Mouse (Mus musculus) macrophage (primary cell): Measurements from ENCODE around the gene Bcl11a. TPM values are rescaled to one million over a fixed set of nuclear protein-coding genes. Genes with fewer than 3 reads are reported as not detected.

Experiments used
- H3K27ac ChIP-seq: fragments of 350-480 bp; formaldehyde crosslinking; 2 replicates; pipeline ENCODE4 v1.9.0; 2021
- H3K36me3 ChIP-seq: fragments of 350-480 bp; formaldehyde crosslinking; 2 replicates; pipeline ENCODE4 v1.9.0; 2021; ENCODE audit errors: inconsistent target
- H3K4me3 ChIP-seq: fragments of 350-480 bp; formaldehyde crosslinking; 2 replicates; pipeline ENCODE4 v1.9.0; 2021; ENCODE audit errors: inconsistent target
- H3K79me2 ChIP-seq: fragments of 350-480 bp; formaldehyde crosslinking; 2 replicates; pipeline ENCODE4 v1.9.0; 2021; ENCODE audit errors: inconsistent target
- WGBS: methylation state at CpG from one replicate; pipeline ENCODE4 v1.1.7; 2026; ENCODE audit warnings: inconsistent platforms; ENCODE audit not compliant: missing documents; 5-methylcytosine and 5-hydroxymethylcytosine counted together
- polyA plus RNA-seq: library from polyadenylated mRNA; stranded (reverse); fragments of 250-400 nt; gene quantifications from 3 replicates; pipeline ENCODE4 v1.2.4, GENCODE M21; 2018; ENCODE audit warnings: inconsistent platforms

The Bcl11a gene
- polyA plus RNA-seq, 1 experiment from 2014 or later: 0.32 TPM

DNA sequence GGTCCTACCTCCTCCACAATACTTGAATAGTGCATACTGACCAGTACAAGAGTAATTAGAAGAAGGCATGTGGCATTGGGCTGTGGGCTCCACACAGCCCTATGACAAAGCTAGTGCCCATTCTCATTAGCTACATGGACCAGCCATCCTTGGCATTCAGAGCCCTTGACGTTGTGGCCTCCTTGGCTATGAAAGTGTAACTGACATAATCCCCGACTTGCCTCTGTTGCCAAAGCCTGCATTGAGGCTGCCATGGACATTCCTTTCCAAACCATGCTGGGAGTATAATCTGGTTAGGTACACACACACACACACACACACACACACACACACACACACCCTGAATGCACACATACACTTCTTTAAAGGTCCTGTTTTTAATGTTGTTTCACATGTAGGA is 81.8 kb downstream of the Bcl11a start:
- 100% methylated on average over 2 of the region's 2 CpGs for WGBS
- no peak overlapping the region for H3K27ac ChIP-seq
- no peaks in the 10 kb centered on the region for H3K79me2 ChIP-seq
- H3K36me3 ChIP-seq: no peaks in the 10 kb centered on the region
- H3K4me3 ChIP-seq: no peak overlapping the region

DNA sequence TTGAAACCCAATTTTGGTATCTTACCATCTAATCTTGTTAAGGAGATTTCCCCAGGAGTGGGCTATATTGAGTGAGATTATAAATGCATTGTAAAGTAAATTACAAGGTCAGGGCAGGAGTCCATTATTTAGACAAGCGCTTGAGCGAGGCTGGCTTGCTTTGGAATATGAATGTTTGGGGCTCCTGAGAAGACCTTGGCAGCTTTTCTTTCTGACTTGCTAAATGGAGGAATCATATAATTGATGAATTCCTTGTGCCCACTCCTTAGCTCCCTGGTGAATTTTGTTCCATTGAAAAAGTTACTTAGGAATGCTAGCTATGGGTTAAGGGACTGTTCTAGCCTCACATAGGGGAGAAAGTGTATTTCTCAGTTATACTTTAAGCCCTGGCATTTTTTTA is 83.6 kb downstream of the Bcl11a start:
- Histone ChIP-seq H3K79me2 (no peaks in the 10 kb centered on the region), H3K36me3 (no peaks in the 10 kb centered on the region), H3K4me3 (no peak overlapping the region), H3K27ac (no peak overlapping the region)
- 97% methylated on average over 2 of the region's 2 CpGs for WGBS

GRCm38 (mm10) chr11:24162056-24162455 is 84.2 kb downstream of the Bcl11a start:
- WGBS: 38% methylated on average over 7 of the region's 7 CpGs
- Histone ChIP-seq H3K36me3 (no peaks in the 10 kb centered on the region), H3K4me3 (no peak overlapping the region), H3K27ac (no peak overlapping the region), H3K79me2 (no peaks in the 10 kb centered on the region)

DNA sequence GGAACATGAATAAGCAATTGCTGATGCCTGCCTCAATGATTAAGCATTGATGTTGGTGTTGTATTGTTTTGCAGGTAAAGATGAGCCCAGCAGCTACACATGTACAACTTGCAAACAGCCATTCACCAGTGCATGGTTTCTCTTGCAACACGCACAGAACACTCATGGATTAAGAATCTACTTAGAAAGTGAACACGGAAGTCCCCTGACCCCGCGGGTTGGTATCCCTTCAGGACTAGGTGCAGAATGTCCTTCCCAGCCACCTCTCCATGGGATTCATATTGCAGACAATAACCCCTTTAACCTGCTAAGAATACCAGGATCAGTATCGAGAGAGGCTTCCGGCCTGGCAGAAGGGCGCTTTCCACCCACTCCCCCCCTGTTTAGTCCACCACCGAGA is 85.2 kb downstream of the Bcl11a start:
- 97% methylated on average over 8 of the region's 8 CpGs for WGBS
- no peaks in the 10 kb centered on the region for H3K36me3 ChIP-seq

GRCm38 (mm10) chr11:24164065-24164464 is 86.2 kb downstream of the Bcl11a start:
- WGBS: 97% methylated on average over 26 of the region's 26 CpGs
- no peak overlapping the region for H3K27ac ChIP-seq
- H3K4me3 ChIP-seq: no peak overlapping the region
- H3K79me2 ChIP-seq: no peaks in the 10 kb centered on the region
- H3K36me3 ChIP-seq: no peaks in the 10 kb centered on the region

More for the DNA sequence above, 85.2 kb downstream of the Bcl11a start:
- Histone ChIP-seq H3K79me2 (no peaks in the 10 kb centered on the region), H3K4me3 (no peak overlapping the region), H3K27ac (no peak overlapping the region)

DNA sequence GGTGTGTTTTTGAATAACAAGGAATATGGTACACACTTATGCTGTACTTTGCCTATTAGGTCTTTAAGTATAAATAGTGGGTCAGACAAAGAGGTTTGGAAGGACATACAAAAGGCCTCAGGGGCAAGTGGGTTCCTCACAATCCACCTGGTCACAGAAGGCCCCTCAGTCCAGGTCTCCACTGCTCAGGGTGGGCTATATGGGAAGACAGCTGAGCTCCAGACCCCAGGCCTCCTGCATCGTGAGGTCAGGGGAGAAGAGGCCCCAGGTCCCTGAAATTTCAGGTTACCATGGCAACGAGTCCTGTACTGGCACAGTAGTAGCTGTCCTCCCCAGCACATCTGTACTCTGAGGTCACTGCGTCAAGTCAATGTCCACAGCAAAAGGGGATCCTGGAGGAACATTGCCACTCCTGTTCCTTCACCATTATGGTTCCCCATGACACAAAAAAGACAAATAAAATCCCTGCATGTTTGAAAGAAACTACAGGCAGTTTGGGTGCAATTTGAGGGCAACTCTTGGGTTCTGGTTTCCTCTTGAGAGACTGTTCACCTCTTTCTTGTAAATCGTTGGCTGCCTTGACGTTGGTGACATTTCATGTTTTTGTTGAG is 93.9 kb downstream of the Bcl11a start:
- no peaks in the 10 kb centered on the region for H3K36me3 ChIP-seq

DNA sequence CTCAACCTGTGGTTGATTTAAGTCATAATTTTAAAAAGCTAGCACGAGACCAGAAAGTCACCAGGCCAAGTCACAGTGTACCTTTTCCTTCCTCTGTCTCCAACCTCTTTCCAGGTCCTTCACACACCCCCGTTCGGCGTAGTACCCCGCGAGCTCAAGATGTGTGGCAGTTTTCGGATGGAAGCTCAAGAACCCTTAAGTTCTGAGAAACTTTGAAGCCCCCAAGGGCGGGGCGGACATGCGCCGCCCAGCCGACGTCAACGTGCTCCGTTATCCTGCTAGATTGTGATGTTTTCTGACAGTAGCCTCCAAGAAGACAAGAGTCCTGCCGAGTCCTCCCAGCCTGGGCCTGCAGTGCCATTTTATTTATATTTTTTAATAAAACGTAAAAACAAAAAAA is 94.7 kb downstream of the Bcl11a start:
- no peaks in the 10 kb centered on the region for H3K79me2 ChIP-seq
- WGBS: 93% methylated on average over 17 of the region's 17 CpGs

More for the DNA sequence above, 93.9 kb downstream of the Bcl11a start:
- Histone ChIP-seq H3K27ac (no peak overlapping the region), H3K79me2 (no peaks in the 10 kb centered on the region), H3K4me3 (no peak overlapping the region)
- 86% methylated on average over 5 of the region's 5 CpGs for WGBS

GRCm38 (mm10) chr11:24174161-24174792 is 96.4 kb downstream of the Bcl11a start:
- no peaks in the 10 kb centered on the region for H3K36me3 ChIP-seq
- no peak overlapping the region for H3K4me3 ChIP-seq
- no peak overlapping the region for H3K27ac ChIP-seq
- no peaks in the 10 kb centered on the region for H3K79me2 ChIP-seq
- WGBS: 93% methylated on average over 2 of the region's 2 CpGs

More for the DNA sequence above, 94.7 kb downstream of the Bcl11a start:
- Histone ChIP-seq H3K4me3 (no peak overlapping the region), H3K36me3 (no peaks in the 10 kb centered on the region), H3K27ac (no peak overlapping the region)

DNA sequence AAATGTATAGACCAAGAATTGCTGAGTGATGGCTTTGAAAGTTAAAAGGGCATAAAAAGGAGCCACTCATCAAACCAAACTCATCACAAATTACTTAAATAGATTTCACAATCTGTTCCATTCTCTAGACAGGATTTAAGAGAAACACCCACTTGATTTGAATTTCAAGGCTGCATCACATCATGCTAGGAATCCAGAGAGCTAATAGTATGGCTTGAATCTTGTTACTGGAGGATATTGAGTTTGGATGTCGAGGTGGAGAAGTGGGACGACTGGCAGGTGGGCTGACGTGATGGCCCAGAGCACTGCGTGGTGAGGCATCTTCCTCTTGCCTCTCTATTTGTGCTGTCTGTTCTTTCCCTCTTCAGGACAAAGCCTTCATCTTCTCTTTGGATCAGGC is 99.6 kb downstream of the Bcl11a start:
- Histone ChIP-seq H3K4me3 (no peak overlapping the region), H3K79me2 (no peaks in the 10 kb centered on the region), H3K27ac (no peak overlapping the region), H3K36me3 (no peaks in the 10 kb centered on the region)
- WGBS: 93% methylated on average over 4 of the region's 4 CpGs

DNA sequence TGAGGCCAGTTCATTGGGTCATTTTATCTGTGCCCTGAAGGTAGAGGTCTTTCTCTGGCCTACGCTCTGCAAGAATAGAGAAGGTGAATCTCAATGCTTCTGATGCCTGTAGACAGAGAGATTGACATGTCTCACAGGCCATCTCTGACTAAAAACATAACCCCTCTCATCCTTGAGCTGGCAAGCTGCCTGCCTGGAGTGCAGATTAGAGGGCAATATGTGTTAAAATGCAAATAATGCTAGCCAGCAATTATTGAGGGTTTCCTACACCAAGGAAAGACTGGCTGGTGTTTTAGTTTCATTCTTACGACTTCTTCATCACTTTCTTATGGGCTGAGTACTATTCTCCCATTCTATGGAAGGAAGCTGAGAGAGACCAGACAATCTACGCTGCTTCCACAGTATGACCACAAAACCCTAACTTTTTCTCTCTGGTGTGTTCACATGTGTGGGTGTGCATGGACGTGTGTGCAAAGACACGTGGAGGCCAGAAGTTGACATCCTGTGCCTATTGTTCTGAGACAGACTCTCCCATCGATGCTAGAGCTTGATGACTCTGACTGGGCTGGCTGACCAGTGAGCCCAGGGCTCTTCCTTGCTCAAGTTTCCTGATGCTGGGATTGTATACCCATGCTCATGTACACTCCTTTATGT is 101.1 kb downstream of the Bcl11a start:
- 91% methylated on average over 6 of the region's 6 CpGs for WGBS
- Histone ChIP-seq H3K79me2 (no peaks in the 10 kb centered on the region), H3K36me3 (no peaks in the 10 kb centered on the region), H3K27ac (no peak overlapping the region), H3K4me3 (no peak overlapping the region)

DNA sequence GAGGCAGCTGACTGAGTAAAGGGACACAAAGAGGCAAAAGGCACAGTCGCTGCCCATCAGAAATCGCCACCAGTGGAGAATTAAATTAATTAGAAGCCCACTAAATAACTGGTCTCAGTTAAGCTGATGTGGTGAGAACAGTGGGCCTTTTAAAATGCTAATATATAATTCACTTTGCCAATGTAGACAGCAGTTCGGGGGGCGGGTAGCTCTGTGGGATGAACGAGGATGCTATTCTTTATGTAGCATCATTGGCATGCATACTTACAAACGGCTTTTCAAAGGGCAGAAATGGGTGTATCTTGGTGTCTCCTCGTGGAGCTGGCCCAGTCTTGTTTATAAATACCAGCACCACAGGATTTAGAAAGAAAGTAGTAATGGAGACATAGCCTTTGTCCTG is 102.2 kb downstream of the Bcl11a start:
- Histone ChIP-seq H3K4me3 (no peak overlapping the region), H3K27ac (no peak overlapping the region), H3K36me3 (no peaks in the 10 kb centered on the region), H3K79me2 (no peaks in the 10 kb centered on the region)
- 98% methylated on average over 6 of the region's 7 CpGs for WGBS

DNA sequence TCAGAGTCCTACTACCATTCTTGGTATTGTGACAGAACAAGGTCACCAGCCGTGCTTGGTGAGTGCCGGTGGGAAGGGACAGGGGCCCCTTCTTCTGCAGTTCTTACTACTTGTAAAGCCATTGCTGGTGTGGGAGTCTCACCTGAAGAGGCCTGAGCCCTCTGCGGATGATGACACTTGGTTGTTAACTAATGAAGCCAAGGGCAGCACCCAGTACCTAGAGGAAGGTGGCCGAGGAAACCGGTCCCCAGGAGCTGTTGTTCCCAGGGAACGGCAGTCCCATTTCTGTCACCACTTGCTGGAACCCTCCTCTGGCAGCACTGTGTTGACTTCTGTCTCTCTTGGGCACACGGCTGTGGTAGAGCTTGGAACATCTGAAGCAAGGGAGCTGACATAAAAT is 105.6 kb downstream of the Bcl11a start:
- Histone ChIP-seq H3K79me2 (no peaks in the 10 kb centered on the region), H3K27ac (no peak overlapping the region), H3K36me3 (no peaks in the 10 kb centered on the region), H3K4me3 (no peak overlapping the region)
- WGBS: 93% methylated on average over 7 of the region's 7 CpGs

GRCm38 (mm10) chr11:24184932-24185331 is 107.1 kb downstream of the Bcl11a start:
- Histone ChIP-seq H3K36me3 (no peaks in the 10 kb centered on the region), H3K79me2 (no peaks in the 10 kb centered on the region), H3K4me3 (no peak overlapping the region), H3K27ac (0 out of 2 replicates have a peak overlapping the region, but pooled peaks have one; percentile 2)
- WGBS: under 1% methylated on average over 5 of the region's 5 CpGs

GRCm38 (mm10) chr11:24190411-24190810 is 112.6 kb downstream of the Bcl11a start:
- no peak overlapping the region for H3K27ac ChIP-seq
- 93% methylated on average over 3 of the region's 3 CpGs for WGBS
- no peaks in the 10 kb centered on the region for H3K36me3 ChIP-seq
- no peak overlapping the region for H3K4me3 ChIP-seq
- H3K79me2 ChIP-seq: no peaks in the 10 kb centered on the region

DNA sequence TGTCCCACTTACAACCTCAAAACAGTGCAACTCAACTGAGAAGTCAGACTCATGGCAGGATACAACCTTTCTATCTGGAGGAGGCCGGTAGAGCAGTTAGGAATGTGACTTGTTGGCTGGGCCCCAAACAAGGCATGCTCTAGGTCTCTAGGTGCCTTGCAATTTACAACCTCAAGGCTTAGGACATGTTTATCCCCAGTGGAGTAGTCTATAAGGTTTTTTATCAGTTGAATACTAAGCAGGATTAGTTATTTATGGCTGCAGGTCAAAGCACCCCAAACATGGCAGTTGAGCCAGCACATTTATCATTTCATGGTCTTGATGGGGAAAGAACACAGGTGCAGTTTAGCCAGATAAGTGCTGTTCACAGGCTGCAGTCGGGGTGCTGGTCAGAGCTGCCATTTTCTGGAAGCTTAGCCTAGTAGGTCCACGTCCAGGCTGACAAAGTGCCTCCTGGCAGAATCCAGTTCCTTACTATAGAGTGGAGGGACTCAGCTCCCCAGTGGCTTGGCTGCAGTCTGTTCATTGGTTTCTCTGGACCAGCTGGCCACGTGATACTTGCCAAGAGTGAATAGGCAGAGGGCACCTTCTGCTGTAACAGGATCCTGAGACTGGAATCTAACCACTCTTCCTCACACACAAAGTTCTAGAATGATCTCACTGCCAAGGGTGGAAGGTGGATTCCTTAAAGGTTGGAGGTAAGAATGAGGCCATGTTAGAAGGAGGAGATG is 118.8 kb downstream of the Bcl11a start:
- 87% methylated on average over 4 of the region's 4 CpGs for WGBS
- H3K36me3 ChIP-seq: no peaks in the 10 kb centered on the region
- H3K27ac ChIP-seq: no peak overlapping the region
- no peak overlapping the region for H3K4me3 ChIP-seq
- no peaks in the 10 kb centered on the region for H3K79me2 ChIP-seq
